Mouse (Mus musculus): ENCODE data around the gene Itfg1. TPM values are rescaled to one million over a fixed set of nuclear protein-coding genes. Genes with fewer than 3 reads are reported as not detected.

Gene Itfg1
- 22.2 TPM for polyA plus RNA-seq (2017; shearing (Covaris generic))

DNA sequence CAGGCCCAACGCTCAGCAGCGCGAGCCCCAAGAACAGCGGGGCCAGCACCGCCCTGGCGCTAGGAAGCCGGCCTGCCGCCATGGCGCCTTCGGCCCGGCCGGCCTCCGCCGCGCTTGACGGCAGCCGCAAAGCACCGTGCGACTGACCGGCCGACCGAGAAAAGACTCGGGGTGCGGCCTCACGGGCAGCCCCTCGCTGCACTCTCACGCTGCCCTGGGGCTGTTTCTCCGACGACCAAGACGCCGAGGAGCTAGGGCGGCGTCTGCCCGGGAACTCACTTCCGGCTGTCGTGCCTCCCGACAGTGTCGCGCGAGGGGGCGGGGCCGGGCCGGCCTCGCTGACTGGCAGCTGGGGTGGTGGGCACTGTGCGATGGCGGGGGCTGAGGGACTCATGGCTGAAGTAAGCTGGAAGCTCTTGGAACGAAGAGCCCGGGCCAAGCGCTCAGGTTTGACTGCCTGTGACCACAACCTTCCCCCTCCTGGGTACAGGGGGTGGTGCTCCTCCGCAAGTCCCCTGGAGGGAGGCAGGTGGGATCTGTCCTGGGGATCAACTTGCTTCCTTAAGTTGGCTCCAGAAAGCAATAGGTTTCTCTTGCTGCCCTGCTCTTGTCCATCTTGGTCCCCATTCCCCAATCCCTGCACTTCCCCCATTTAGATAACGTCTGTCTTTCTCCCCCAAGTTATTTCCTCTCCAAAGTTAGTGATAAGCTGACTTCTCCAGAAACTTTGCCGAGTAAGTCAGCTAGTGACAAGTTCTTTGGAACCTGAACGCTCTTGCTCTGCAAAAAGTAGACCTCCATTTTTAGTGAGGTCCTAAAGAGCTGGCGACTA, at the start of gene Itfg1, which contains the start of gene Phkb:
TSS of gene Itfg1 (minus strand) at position 265 of the 832 bp plus-strand sequence.
TSS of gene Phkb (plus strand) at position 303 of the 832 bp plus-strand sequence.

DNA sequence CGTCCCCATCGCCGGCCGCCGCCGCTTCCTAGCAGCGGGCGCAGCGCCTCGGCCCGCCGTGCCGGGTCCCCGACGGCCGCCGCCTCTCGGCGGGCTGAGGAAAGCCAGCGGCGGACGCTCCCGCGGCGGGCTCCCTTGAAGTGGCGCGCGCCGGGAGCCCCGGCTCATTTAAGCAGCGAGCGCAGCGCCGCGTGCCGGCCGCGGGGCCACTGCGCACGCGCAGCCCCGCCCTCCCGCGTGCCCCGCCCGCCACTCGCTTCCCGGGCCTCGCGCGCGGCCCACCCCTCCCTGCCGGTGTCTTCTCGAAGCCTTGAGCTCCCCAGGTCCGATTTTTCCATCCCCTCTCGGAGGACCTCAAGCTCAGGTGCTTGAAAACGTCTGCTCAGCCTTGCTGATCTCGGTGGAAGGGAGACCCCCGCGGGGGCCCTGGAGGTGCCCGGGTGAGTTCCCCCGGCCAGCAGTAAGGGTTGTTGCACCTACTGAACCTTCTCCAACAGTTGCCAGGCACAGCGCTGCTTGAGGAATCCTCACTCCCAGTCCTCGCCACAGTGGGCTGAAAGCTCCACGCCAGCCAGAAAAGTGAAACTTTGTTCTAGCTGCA, 139.9 kb downstream of the Itfg1 start, which contains the start of gene Neto2:
TSS of gene Neto2 (minus strand) at position 174 of the 601 bp plus-strand sequence.

Other genes with a start within 250 kb of the Itfg1 start
- gene Neto2, start 140.0 kb downstream of the Itfg1 start, polyA plus RNA-seq (2017; shearing (Covaris generic)): 0.17 TPM
- 40.0 TPM for gene Phkb, start within 50 bp of the Itfg1 start, polyA plus RNA-seq (2017; shearing (Covaris generic))